Mouse (Mus musculus) heart, embryonic 16.5 days (tissue): ENCODE results near the gene Mgam. TPM values are rescaled to one million over a fixed set of nuclear protein-coding genes. Genes with fewer than 3 reads are reported as not detected.

Experiments
- ATAC-seq: fragments of 200-750 bp; cut with Nextera tagmentation; replicated peaks from 2 replicates; pipeline ENCODE4 v1.8.0; 2017; ENCODE audit warnings: moderate number of reproducible peaks; ENCODE audit not compliant: insufficient read depth, low FRiP score; ENCODE audit errors: extremely low read depth
- H3K27ac ChIP-seq: fragments of 300-500 bp; sonication (generic); 2 replicates; pipeline ENCODE4 v1.5.1; 2014; ENCODE audit warnings: mild to moderate bottlenecking, low read length, control low read depth, moderate library complexity
- H3K27me3 ChIP-seq: fragments of 300-500 bp; sonication (generic); 2 replicates; pipeline ENCODE4 v1.6.1; 2014; ENCODE audit warnings: low read length, mixed read lengths; ENCODE audit not compliant: control insufficient read depth, insufficient read depth
- H3K36me3 ChIP-seq: fragments of 300-500 bp; sonication (generic); 2 replicates; pipeline ENCODE4 v1.6.1; 2014; ENCODE audit not compliant: control insufficient read depth, insufficient read depth
- H3K4me1 ChIP-seq: fragments of 300-500 bp; sonication (generic); 2 replicates; pipeline ENCODE4 v1.6.1; 2014; ENCODE audit warnings: low read length, mixed read lengths; ENCODE audit not compliant: control insufficient read depth, insufficient read depth
- H3K4me2 ChIP-seq: fragments of 300-500 bp; sonication (generic); 2 replicates; pipeline ENCODE4 v1.6.1; 2014; ENCODE audit warnings: low read depth, mild to moderate bottlenecking, control low read depth, low read length
- H3K4me3 ChIP-seq: fragments of 300-500 bp; sonication (generic); 2 replicates; pipeline ENCODE4 v1.5.1; 2014; ENCODE audit warnings: mild to moderate bottlenecking, control low read depth, low read length
- H3K9ac ChIP-seq: fragments of 300-500 bp; sonication (generic); 2 replicates; pipeline ENCODE4 v1.6.1; 2014; ENCODE audit warnings: low read length, control low read depth
- H3K9me3 ChIP-seq: fragments of 300-500 bp; sonication (generic); replicated peaks from 2 replicates; pipeline ENCODE4 v1.6.1; 2016; ENCODE audit warnings: low read length; ENCODE audit not compliant: control insufficient read depth
- WGBS: fragments of 180-500 bp; shearing (Covaris S2); extraction: QIAGEN DNeasy Blood & Tissue Kit; methylation state at CpG from one replicate; pipeline ENCODE4 v1.1.7; 2014; 5-methylcytosine and 5-hydroxymethylcytosine counted together
- polyA plus RNA-seq: library from polyadenylated mRNA; unstranded; fragments of >200 nt; fragmentation: Nextera tagmentation; extraction: Ambion mirVana; gene quantifications from 2 replicates; pipeline ENCODE4 v1.2.1, GENCODE M21; 2015

Mgam gene
- polyA plus RNA-seq, 1 experiment from 2014 or later = 1.1 TPM

DNA sequence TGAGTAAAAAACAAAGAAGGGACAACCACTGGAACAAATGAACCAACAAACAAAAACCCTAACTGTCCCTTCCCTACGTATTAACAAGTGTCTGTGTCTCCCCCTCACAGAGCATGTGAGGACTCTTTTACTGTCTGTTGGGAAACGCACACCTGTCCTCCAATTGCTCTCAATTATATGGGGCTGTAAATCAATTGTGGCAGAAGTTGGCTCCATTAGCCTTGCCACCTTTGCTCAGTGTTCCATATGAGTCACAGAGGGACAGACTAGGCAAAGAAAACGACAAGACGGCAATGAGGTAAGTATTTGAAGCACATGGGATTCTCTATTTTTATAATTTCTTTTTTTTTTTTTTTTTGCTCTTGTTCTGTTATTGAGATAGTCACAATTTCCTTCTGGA lies 149.8 kb downstream of the Mgam start:
- Histone ChIP-seq H3K4me2 (no peak overlapping the region), H3K9me3 (no peaks in the 10 kb centered on the region), H3K4me1 (no peaks in the 10 kb centered on the region), H3K9ac (no peak overlapping the region), H3K27ac (no peak overlapping the region), H3K27me3 (no peaks in the 10 kb centered on the region), H3K4me3 (no peak overlapping the region), H3K36me3 (no peaks in the 10 kb centered on the region)
- no peak for ATAC-seq
- WGBS = 72% methylated on average over 4 of the region's 4 CpGs

DNA sequence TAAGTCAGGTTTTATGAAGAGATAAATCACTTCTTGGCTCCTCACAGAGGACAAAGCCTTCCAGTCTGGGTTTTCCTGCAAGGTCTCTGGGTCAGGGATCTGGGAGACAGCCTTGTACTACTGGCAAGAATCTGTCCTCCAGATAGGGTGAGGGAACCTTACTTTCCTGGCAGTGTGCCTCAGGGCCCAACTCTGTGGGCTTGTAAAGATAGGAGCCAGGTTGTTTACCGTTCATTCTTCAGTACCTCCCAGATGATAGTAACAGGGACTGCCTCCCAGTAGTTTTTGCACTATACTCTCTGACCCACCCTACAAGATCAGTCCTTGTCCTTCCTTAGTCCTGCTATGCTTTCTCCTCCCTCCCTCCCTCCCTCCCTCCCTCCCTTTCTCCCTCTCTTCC lies 155.0 kb downstream of the Mgam start:
- Histone ChIP-seq H3K4me2 (no peak overlapping the region), H3K27ac (no peak overlapping the region), H3K4me3 (no peak overlapping the region), H3K36me3 (no peaks in the 10 kb centered on the region), H3K9ac (no peak overlapping the region), H3K27me3 (no peaks in the 10 kb centered on the region), H3K9me3 (no peaks in the 10 kb centered on the region), H3K4me1 (no peaks in the 10 kb centered on the region)
- WGBS = 33% methylated on average over 1 of the region's 1 CpGs
- no peak for ATAC-seq

- no peaks in the 10 kb centered on the region for H3K27me3 ChIP-seq
- no peak for ATAC-seq
- H3K4me1 ChIP-seq = no peaks in the 10 kb centered on the region
- no peak overlapping the region for H3K4me3 ChIP-seq
- no peak overlapping the region for H3K27ac ChIP-seq
- H3K9me3 ChIP-seq = no peaks in the 10 kb centered on the region
- H3K9ac ChIP-seq = no peak overlapping the region
- no peak overlapping the region for H3K4me2 ChIP-seq
- WGBS = 74% methylated on average over 3 of the region's 3 CpGs
- H3K36me3 ChIP-seq = no peaks in the 10 kb centered on the region
Observed at GRCm38 (mm10) chr6:40784378-40784777, 155.7 kb downstream of the Mgam start.

GRCm38 (mm10) chr6:40795077-40795812 lies 166.6 kb downstream of the Mgam start:
- H3K27me3 ChIP-seq = no peaks in the 10 kb centered on the region
- no peak overlapping the region for H3K9ac ChIP-seq
- no peaks in the 10 kb centered on the region for H3K36me3 ChIP-seq
- H3K4me2 ChIP-seq = no peak overlapping the region
- H3K9me3 ChIP-seq = no peaks in the 10 kb centered on the region
- no peak for ATAC-seq
- H3K27ac ChIP-seq = no peak overlapping the region
- WGBS = 60% methylated on average over 4 of the region's 4 CpGs
- H3K4me1 ChIP-seq = no peaks in the 10 kb centered on the region
- H3K4me3 ChIP-seq = no peak overlapping the region

- ATAC-seq = no peak
- Histone ChIP-seq H3K4me1 (no peaks in the 10 kb centered on the region), H3K27me3 (no peaks in the 10 kb centered on the region), H3K4me2 (no peak overlapping the region), H3K9me3 (no peaks in the 10 kb centered on the region), H3K4me3 (no peak overlapping the region), H3K27ac (no peak overlapping the region), H3K36me3 (no peaks in the 10 kb centered on the region), H3K9ac (no peak overlapping the region)
- WGBS = 73% methylated on average over 5 of the region's 5 CpGs
Observed at GRCm38 (mm10) chr6:40818237-40818902, 189.7 kb downstream of the Mgam start.

Other genes with a start within 250 kb of the Mgam start
- 3.9 TPM in 2 replicates for gene E330009J07Rik, start 192.7 kb upstream of the Mgam start, polyA plus RNA-seq
- not detected in 2 replicates for gene Wee2, start 189.7 kb upstream of the Mgam start, polyA plus RNA-seq
- gene Ssbp1, start 157.5 kb upstream of the Mgam start, polyA plus RNA-seq = 99.6 and 130 TPM in 2 replicates
- gene Tas2r137, start 137.6 kb upstream of the Mgam start, polyA plus RNA-seq = not detected in 2 replicates
- not detected in 2 replicates for gene Tas2r108, start 135.3 kb upstream of the Mgam start, polyA plus RNA-seq
- gene Prss37, start 109.3 kb upstream of the Mgam start, polyA plus RNA-seq = not detected in 2 replicates
- not detected in 2 replicates for gene Olfr461, start 73.8 kb upstream of the Mgam start, polyA plus RNA-seq
- not detected in 2 replicates for gene Olfr460, start 59.3 kb upstream of the Mgam start, polyA plus RNA-seq
- 0.71 and 0.72 TPM in 2 replicates for gene Clec5a, start 43.0 kb upstream of the Mgam start, polyA plus RNA-seq
- gene Tas2r138, start 15.5 kb upstream of the Mgam start, polyA plus RNA-seq = not detected in 2 replicates